Mouse (Mus musculus): ENCODE measurements around the gene Rlbp1.

The Rlbp1 gene

GRCm38 (mm10) chr7:79386422-79387133 is at the start of gene Rlbp1:
Rlbp1 (minus strand) TSS chr7:79387048.
- no peak for DNase-seq (ENCODE audit: low spot score in 2 of 2)

DNA sequence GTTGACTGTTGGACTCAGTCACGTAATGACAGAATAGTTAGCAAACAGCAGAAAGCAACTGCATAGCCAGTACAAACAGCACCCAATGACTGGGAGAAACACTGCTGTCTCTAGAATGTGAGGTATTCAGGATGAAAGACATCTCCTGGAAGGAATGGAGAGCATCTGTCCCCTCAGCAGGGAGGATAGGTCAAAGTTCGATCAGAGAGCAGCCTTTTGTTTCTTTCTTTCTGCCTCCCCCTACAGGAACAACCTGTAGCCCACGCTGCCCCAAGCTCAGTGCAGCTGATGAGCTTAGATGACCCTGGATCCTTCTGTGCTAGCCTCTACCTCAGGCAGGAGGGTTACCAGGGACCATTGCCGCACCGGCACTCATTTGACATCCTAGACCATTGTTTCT is 41.4 kb upstream of the Rlbp1 start:
- DNase-seq (ENCODE audit: low spot score in 2 of 2) = no peak

GRCm38 (mm10) chr7:79425804-79426203 is 39.0 kb upstream of the Rlbp1 start:
- DNase-seq (ENCODE audit: low spot score in 2 of 2) = no peak

- DNase-seq (ENCODE audit: low spot score in 2 of 2) = no peak
Observed at GRCm38 (mm10) chr7:79422876-79423275, 36.0 kb upstream of the Rlbp1 start.

DNA sequence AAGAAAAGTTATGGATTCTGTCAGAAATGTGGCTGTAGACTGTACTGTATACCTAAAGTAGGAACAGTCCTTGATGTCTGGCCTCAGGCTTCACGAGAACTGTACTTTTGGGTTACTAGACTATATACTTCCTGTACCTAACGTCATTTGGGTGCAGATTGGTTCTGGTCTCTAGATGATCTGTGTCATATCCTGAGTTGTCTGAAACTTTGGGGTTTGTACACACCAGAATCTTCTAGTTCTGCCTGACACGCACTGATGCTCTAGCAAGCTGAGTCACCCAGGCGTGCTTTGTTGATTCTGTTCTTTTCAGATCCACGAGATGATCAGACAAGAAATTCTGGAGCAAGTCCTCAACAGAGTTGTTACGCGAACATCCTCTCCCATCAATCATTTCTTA is 33.1 kb upstream of the Rlbp1 start:
- DNase-seq (ENCODE audit: low spot score in 2 of 2) = no peak

DNA sequence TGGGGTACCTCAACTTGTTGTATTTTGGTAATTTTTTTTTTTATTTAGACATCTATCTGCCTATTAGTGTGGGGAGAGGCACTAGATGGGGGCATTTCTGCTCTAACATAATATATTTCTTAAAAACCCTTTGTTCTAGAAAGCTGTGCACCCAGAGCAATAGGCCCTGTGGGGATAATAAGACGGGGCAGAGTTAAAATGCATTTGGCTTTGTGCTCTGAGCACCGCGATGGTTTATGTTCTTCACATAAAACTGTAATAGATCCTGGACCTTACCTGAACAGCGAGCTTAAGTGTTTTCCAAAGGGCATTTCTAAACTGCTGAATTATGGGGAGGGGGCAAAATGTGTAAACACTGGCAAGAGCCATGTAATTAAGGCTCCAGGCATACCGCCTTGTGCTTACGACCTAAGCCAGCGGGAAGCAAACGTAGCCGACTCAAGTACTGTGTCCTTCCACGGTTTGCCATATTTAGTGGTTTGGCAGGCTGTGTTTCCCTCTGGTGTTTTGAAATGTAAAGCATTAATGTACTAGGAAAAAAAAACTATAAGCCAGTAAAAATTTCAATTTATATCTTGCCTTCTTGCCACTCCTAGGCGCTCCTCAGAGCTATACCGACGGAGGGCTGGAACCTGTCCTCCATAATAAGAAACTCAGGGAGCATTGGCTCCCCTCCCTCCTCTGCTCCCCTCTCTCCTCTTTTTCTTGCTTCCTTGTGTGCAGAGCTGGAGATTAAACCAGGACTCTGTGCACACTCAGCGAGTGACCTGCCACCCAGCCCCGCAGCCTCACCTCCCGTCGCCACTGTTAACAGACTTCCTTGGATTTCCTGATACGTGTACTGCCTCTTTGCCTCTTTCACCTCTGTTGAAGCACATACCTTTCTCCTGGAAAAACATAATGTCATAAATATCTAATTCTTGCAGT is 27.9 kb upstream of the Rlbp1 start:
- DNase-seq (ENCODE audit: low spot score in 2 of 2) = no peak

DNA sequence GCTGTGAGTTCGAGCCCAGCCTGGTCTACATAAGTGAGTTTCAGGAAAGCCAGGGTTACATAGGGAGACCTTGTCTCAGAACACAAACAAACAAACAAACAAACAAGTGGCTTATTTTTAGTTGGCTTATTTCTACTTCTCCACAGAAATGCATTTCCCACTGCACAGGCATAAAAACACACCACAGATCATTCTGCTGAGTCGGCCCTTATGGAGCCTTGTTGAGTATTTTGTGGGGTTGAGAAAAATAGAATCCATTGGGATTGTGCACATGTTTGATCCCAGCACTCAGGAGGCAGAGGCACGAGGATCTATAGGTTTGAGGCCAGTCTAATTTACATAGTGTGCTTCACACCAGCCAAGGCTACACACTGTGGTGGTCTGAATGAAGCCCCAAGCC is 13.4 kb upstream of the Rlbp1 start:
- DNase-seq (ENCODE audit: low spot score in 2 of 2) = no peak

DNA sequence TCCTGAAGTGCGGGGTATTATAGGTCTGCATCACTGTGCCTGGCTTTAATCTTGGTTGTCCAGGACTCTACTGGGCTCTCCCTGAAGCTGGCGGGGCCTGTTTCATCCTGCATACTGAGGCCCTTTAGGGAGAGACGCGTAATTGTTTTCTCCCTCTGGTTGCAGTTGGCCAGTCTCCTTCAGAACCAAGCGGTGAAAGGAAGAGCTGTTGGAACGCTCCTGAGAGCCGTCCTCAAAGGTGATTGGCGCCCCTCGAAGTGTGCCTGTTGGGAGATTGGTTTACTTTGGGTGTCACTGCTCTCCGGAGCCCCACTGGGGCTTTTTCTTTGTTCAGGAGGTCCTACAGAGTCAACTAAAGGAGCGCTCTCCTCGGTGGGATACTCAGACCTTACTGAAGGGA is 12.1 kb upstream of the Rlbp1 start:
- no peak for DNase-seq (ENCODE audit: low spot score in 2 of 2)

- no peak for DNase-seq (ENCODE audit: low spot score in 2 of 2)
Observed at GRCm38 (mm10) chr7:79398426-79398825, 11.6 kb upstream of the Rlbp1 start.

DNA sequence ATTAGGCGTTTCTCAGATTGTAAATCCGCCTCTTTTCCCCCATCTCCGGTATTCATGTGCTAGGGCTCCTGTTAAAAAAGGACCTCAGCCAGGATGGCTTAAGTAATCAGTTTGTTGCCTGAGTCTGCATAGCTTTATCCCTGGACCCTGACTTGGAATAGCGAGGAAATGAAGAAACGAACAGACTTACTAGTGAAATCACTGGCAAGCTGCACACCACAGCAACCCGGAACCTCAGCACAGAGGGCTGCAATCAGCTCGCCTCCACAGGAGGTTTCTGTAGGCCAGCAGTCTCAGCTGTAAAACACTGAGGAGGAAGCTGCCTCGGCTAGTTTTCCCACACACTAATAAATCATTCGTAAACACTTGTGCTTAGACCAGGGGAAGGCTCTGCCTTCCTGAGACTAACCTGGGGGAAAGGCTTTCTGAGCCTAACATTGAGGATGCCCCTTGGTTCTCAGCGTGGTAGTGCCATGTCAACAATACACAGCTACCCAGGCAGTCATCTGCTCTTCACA is 10.7 kb upstream of the Rlbp1 start:
- no peak for DNase-seq (ENCODE audit: low spot score in 2 of 2)

DNA sequence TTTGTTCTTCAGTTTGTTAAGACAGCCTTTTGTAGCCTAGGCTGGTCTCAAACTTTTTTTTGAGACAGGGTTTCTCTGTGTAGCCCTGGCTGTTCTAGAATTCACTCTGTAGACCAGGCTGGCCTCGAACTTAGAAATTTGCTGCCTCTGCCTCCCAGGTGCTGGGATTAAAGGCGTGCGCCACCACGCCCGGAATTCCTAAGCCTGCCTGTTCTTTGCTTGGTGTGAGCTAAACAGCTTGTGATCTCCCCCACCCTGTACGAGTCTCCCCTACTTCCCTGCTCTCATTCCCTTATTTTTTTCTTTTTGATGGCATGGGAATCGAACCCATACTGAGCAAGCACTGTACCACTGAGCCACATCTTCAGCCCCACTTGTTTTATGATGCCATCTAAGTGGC is 8.3 kb upstream of the Rlbp1 start:
- no peak for DNase-seq (ENCODE audit: low spot score in 2 of 2)

GRCm38 (mm10) chr7:79394666-79395065 is 7.8 kb upstream of the Rlbp1 start:
- DNase-seq (ENCODE audit: low spot score in 2 of 2) = no peak

DNA sequence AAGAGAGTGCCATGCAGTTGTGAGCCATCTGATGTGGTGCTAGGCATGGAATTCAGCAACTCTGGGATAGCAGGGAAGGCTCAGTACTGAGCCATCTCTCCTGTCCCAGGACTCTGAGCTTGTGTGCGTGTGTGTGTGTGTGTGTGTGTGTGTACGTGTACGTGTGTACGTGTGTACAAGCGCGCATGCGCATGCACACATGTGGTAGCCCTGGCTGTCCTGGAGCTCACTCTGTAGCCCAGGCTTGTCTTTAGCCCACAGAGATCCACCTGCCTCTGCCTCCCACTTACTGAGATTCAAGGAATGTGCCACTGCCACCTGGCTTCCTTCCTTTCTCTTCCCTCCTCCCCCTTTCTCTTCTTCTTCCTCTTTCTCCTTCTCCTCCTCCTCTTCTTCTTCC is 7.1 kb upstream of the Rlbp1 start:
- no peak for DNase-seq (ENCODE audit: low spot score in 2 of 2)

GRCm38 (mm10) chr7:79392860-79393513 is 6.1 kb upstream of the Rlbp1 start:
- no peak for DNase-seq (ENCODE audit: low spot score in 2 of 2)

- peak; percentile 84 to 93 for DNase-seq (ENCODE audit: low spot score in 2 of 2)
Observed at GRCm38 (mm10) chr7:79391883-79392649, 5.2 kb upstream of the Rlbp1 start, which contains the start of gene Fanci. Fanci (plus strand) TSS chr7:79391929.

- DNase-seq (ENCODE audit: low spot score in 2 of 2) = no peak
Observed at GRCm38 (mm10) chr7:79391471-79391870, 4.6 kb upstream of the Rlbp1 start.

- no peak for DNase-seq (ENCODE audit: low spot score in 2 of 2)
Observed at GRCm38 (mm10) chr7:79390141-79390708, 3.4 kb upstream of the Rlbp1 start.

- no peak for DNase-seq (ENCODE audit: low spot score in 2 of 2)
Observed at GRCm38 (mm10) chr7:79388671-79389206, 1.9 kb upstream of the Rlbp1 start.

GRCm38 (mm10) chr7:79387991-79388390 is 1.1 kb upstream of the Rlbp1 start:
- no peak for DNase-seq (ENCODE audit: low spot score in 2 of 2)

DNA sequence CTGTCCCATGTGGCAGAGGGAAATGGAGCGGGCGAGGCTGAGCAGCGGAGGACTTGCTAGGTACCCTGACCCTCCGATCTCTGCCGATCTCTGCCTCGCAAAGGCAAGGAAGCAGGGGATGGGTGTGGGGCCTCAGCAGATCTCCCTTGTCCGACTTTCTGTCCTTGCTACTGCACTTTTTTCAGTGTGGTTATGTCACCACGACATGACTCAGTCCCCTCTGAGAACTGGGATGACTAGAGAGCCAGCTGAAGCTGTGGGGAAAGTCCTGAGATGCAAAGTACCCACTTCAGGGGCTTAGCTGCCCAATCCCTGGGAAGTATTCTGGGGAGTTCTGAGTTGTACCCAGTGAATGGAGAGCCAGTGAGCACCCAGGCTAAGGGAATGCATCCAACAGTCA is 292 bp upstream of the Rlbp1 start:
- DNase-seq (ENCODE audit: low spot score in 2 of 2) = no peak

Measured in heart, adult 9 months (tissue).